Mouse (Mus musculus) heart, embryonic 15.5 days (tissue): ENCODE measurements at regions not wholly inside any gene's neighbourhood (a gene's known extent, or its start where the extent isn't known, plus 50 kb on each side); places are given as distances from the start of the nearest gene placed in this dataset.

Experiments used
- ATAC-seq: fragments of 200-750 bp; cut with Nextera tagmentation; replicated peaks from 2 replicates; pipeline ENCODE4 v1.8.0; 2017; ENCODE audit warnings: low read depth, moderate TSS enrichment; ENCODE audit not compliant: insufficient number of reproducible peaks, insufficient read depth, low FRiP score
- H3K27ac ChIP-seq: fragments of 300-500 bp; sonication (generic); 2 replicates; pipeline ENCODE4 v1.5.1; 2015; ENCODE audit warnings: mild to moderate bottlenecking, inconsistent platforms
- H3K27me3 ChIP-seq: fragments of 300-500 bp; sonication (generic); 2 replicates; pipeline ENCODE4 v1.6.1; 2015; ENCODE audit warnings: inconsistent platforms
- H3K36me3 ChIP-seq: fragments of 300-500 bp; sonication (generic); 2 replicates; pipeline ENCODE4 v1.6.1; 2015; ENCODE audit warnings: mild to moderate bottlenecking, inconsistent platforms
- H3K4me1 ChIP-seq: fragments of 300-500 bp; sonication (generic); replicated peaks from 2 replicates; pipeline ENCODE4 v1.6.1; 2015; ENCODE audit warnings: inconsistent platforms
- H3K4me2 ChIP-seq: fragments of 300-500 bp; sonication (generic); 2 replicates; pipeline ENCODE4 v1.6.1; 2015; ENCODE audit warnings: inconsistent platforms, mild to moderate bottlenecking, moderate library complexity
- H3K4me3 ChIP-seq: fragments of 300-500 bp; sonication (generic); 2 replicates; pipeline ENCODE4 v1.5.1; 2015; ENCODE audit warnings: mild to moderate bottlenecking, inconsistent platforms
- H3K9ac ChIP-seq: fragments of 300-500 bp; sonication (generic); 2 replicates; pipeline ENCODE4 v1.6.1; 2015; ENCODE audit warnings: mild to moderate bottlenecking, inconsistent platforms
- H3K9me3 ChIP-seq: fragments of 300-500 bp; sonication (generic); replicated peaks from 2 replicates; pipeline ENCODE4 v1.6.1; 2016; ENCODE audit warnings: inconsistent platforms
- WGBS: fragments of 180-500 bp; shearing (Covaris S2); methylation state at CpG from one replicate; pipeline ENCODE4 v1.1.7; 2015; ENCODE audit warnings: mixed read lengths; 5-methylcytosine and 5-hydroxymethylcytosine counted together

- Histone ChIP-seq H3K4me2 (no peak overlapping the region), H3K36me3 (no peaks in the 10 kb centered on the region), H3K9ac (no peak overlapping the region), H3K4me3 (no peak overlapping the region), H3K4me1 (no peaks in the 10 kb centered on the region; the same call in 1 of the 2 replicates), H3K27ac (no peak overlapping the region), H3K9me3 (no peaks in the 10 kb centered on the region), H3K27me3 (no peaks in the 10 kb centered on the region)
- WGBS, result 32% methylated on average over 3 of the region's 3 CpGs
- ATAC-seq, result no peak
These were observed 319.3 kb downstream of the En1 start for GRCm38 (mm10) chr1:120921540-120921939.

- no peak overlapping the region for H3K9ac ChIP-seq
- H3K4me1 ChIP-seq, result no peaks in the 10 kb centered on the region; the same call in 1 of the 2 replicates
- 80% methylated on average over 3 of the region's 3 CpGs for WGBS
- H3K27ac ChIP-seq, result no peak overlapping the region
- H3K4me2 ChIP-seq, result no peak overlapping the region
- no peak overlapping the region for H3K4me3 ChIP-seq
- ATAC-seq, result no peak
- H3K27me3 ChIP-seq, result no peaks in the 10 kb centered on the region
- H3K36me3 ChIP-seq, result no peaks in the 10 kb centered on the region
- no peaks in the 10 kb centered on the region for H3K9me3 ChIP-seq
These were observed 323.1 kb downstream of the En1 start for GRCm38 (mm10) chr1:120925271-120925670.

GRCm38 (mm10) chr1:120930141-120930540 is 327.9 kb downstream of the En1 start:
- H3K4me2 ChIP-seq, result no peak overlapping the region
- ATAC-seq, result no peak
- H3K27ac ChIP-seq, result no peak overlapping the region
- H3K9me3 ChIP-seq, result no peaks in the 10 kb centered on the region
- no peaks in the 10 kb centered on the region for H3K27me3 ChIP-seq
- H3K36me3 ChIP-seq, result no peaks in the 10 kb centered on the region
- no peaks in the 10 kb centered on the region for H3K4me1 ChIP-seq
- H3K4me3 ChIP-seq, result no peak overlapping the region
- no peak overlapping the region for H3K9ac ChIP-seq
- 59% methylated on average over 7 of the region's 7 CpGs for WGBS

GRCm38 (mm10) chr1:120935321-120935720 is 333.1 kb downstream of the En1 start:
- Histone ChIP-seq H3K27ac (no peak overlapping the region), H3K4me1 (no peaks in the 10 kb centered on the region), H3K9ac (no peak overlapping the region), H3K27me3 (no peaks in the 10 kb centered on the region), H3K4me3 (no peak overlapping the region), H3K9me3 (no peaks in the 10 kb centered on the region), H3K4me2 (no peak overlapping the region), H3K36me3 (no peaks in the 10 kb centered on the region)
- WGBS, result 78% methylated on average over 3 of the region's 3 CpGs
- no peak for ATAC-seq

GRCm38 (mm10) chr1:120943711-120944110 is 341.5 kb downstream of the En1 start:
- Histone ChIP-seq H3K9ac (no peak overlapping the region), H3K4me2 (no peak overlapping the region), H3K4me3 (no peak overlapping the region), H3K27me3 (no peaks in the 10 kb centered on the region), H3K4me1 (no peaks in the 10 kb centered on the region), H3K36me3 (no peaks in the 10 kb centered on the region), H3K27ac (no peak overlapping the region), H3K9me3 (no peaks in the 10 kb centered on the region)
- ATAC-seq, result no peak
- WGBS, result 63% methylated on average over 4 of the region's 4 CpGs

GRCm38 (mm10) chr1:120946349-120946748 is 344.1 kb downstream of the En1 start:
- Histone ChIP-seq H3K4me3 (no peak overlapping the region), H3K4me2 (no peak overlapping the region), H3K27ac (no peak overlapping the region), H3K9ac (no peak overlapping the region), H3K27me3 (no peaks in the 10 kb centered on the region), H3K9me3 (no peaks in the 10 kb centered on the region), H3K36me3 (no peaks in the 10 kb centered on the region), H3K4me1 (no peaks in the 10 kb centered on the region)
- 77% methylated on average over 4 of the region's 4 CpGs for WGBS
- no peak for ATAC-seq

GRCm38 (mm10) chr1:120961235-120961634 is 359.0 kb downstream of the En1 start:
- Histone ChIP-seq H3K27me3 (no peaks in the 10 kb centered on the region), H3K4me3 (no peak overlapping the region), H3K9me3 (no peaks in the 10 kb centered on the region), H3K9ac (no peak overlapping the region), H3K4me2 (no peak overlapping the region), H3K4me1 (no peaks in the 10 kb centered on the region), H3K27ac (no peak overlapping the region), H3K36me3 (no peaks in the 10 kb centered on the region)
- WGBS, result 67% methylated on average over 1 of the region's 1 CpGs
- ATAC-seq, result no peak

GRCm38 (mm10) chr1:120961984-120962383 is 359.8 kb downstream of the En1 start:
- Histone ChIP-seq H3K36me3 (no peaks in the 10 kb centered on the region), H3K4me1 (no peaks in the 10 kb centered on the region), H3K9me3 (no peaks in the 10 kb centered on the region), H3K27ac (no peak overlapping the region), H3K4me2 (no peak overlapping the region), H3K4me3 (no peak overlapping the region), H3K27me3 (no peaks in the 10 kb centered on the region), H3K9ac (no peak overlapping the region)
- 29% methylated on average over 8 of the region's 8 CpGs for WGBS
- ATAC-seq, result no peak

GRCm38 (mm10) chr1:120963477-120964178 is 361.4 kb downstream of the En1 start:
- Histone ChIP-seq H3K4me3 (peak overlapping the region; percentile 39), H3K9ac (peak overlapping the region; percentile 20; the same call in 1 of the 2 replicates), H3K27ac (no peak overlapping the region), H3K4me2 (peak overlapping the region; percentile 60), H3K4me1 (no peaks in the 10 kb centered on the region), H3K9me3 (no peaks in the 10 kb centered on the region), H3K36me3 (no peaks in the 10 kb centered on the region), H3K27me3 (no peaks in the 10 kb centered on the region)
- WGBS, result 28% methylated on average over 14 of the region's 14 CpGs
- no peak; the same call in 1 of the 2 replicates for ATAC-seq

GRCm38 (mm10) chr1:120964179-120964517 is 361.9 kb downstream of the En1 start:
- Histone ChIP-seq H3K27ac (no peak overlapping the region), H3K27me3 (no peaks in the 10 kb centered on the region), H3K4me1 (no peaks in the 10 kb centered on the region), H3K4me3 (peak overlapping the region; percentile 39), H3K9ac (peak overlapping the region; percentile 20; the same call in 1 of the 2 replicates), H3K36me3 (no peaks in the 10 kb centered on the region), H3K4me2 (peak overlapping the region; percentile 60), H3K9me3 (no peaks in the 10 kb centered on the region)
- ATAC-seq, result no peak
- 51% methylated on average over 17 of the region's 17 CpGs for WGBS

- Histone ChIP-seq H3K36me3 (no peaks in the 10 kb centered on the region), H3K27ac (no peak overlapping the region), H3K4me3 (no peak overlapping the region), H3K9ac (no peak overlapping the region), H3K4me2 (no peak overlapping the region), H3K4me1 (no peaks in the 10 kb centered on the region), H3K27me3 (no peaks in the 10 kb centered on the region), H3K9me3 (no peaks in the 10 kb centered on the region)
- 64% methylated on average over 3 of the region's 3 CpGs for WGBS
- ATAC-seq, result no peak
These were observed 363.9 kb downstream of the En1 start for GRCm38 (mm10) chr1:120966132-120966531.

- Histone ChIP-seq H3K4me3 (no peak overlapping the region), H3K9ac (no peak overlapping the region), H3K4me1 (no peaks in the 10 kb centered on the region), H3K27ac (no peak overlapping the region), H3K27me3 (no peaks in the 10 kb centered on the region), H3K4me2 (no peak overlapping the region), H3K9me3 (no peaks in the 10 kb centered on the region), H3K36me3 (no peaks in the 10 kb centered on the region)
- ATAC-seq, result no peak
- WGBS, result 57% methylated on average over 1 of the region's 1 CpGs
These were observed 357.7 kb downstream of the Insig2 start for GRCm38 (mm10) chr1:120974661-120975060.
